Mouse (Mus musculus): ENCODE measurements around the gene Ifitm1.
"Not testable (repeated sequence)": the region's sequence is repeated elsewhere in the genome, so short reads cannot be mapped to it uniquely, and the experiment has no call there.

Gene Ifitm1

DNA sequence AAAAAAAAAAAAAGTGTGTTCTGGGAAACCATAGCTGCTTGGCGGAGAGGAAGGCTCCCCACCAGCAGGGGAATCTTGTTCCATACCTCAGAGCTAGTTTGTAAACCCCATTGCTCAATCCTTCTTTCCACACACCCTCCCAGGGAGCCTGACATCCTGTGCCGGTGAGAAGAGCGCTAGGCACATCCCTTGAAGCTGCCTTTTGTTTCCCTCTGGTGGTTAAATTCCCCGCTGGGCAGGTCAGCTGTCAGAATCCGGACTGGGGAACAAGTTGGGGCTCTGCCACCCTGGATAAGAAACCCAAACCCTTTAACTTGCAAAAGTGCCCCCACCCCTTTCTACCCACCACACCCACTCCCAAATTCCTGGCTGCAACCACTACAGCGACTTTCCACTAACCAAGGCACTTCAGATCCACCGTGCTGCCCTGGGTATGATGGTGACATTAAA is 41.3 kb downstream of the Ifitm1 start:
- intact Hi-C loops (cut with DNase I), result loop anchor here (5.0 kb wide), 3 partner anchors 36 to 101 kb away; partner anchors contain the start of genes Gm45717 and Ifitm2

- intact Hi-C loops (cut with DNase I), result loop anchor here (1.0 to 5.0 kb wide), 4 partner anchors 37 to 102 kb away; partner anchors contain the start of genes Gm45717 and Ifitm2
Observed at GRCm38 (mm10) chr7:141008938-141009660, 42.1 kb downstream of the Ifitm1 start.

DNA sequence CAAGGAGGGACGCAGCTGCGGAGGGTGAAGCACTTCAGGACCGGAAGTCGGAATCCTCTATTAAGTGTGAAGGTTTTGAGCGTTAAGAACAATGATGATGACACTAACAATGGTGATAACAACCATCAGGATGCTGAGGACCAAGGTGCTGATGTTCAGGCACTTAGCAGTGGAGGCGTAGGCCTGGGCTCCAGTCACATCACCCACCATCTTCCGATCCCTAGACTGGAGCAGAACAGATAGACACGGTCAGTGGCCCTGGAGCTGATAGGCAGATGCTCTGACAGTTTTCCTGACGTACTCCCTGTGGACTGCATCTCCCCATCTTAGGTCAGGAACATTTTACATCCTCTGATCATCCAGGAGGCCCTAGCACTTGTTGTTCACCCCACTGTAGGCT is 42.6 kb downstream of the Ifitm1 start:
- intact Hi-C loops (cut with DNase I), result loop anchor here (1.0 to 5.0 kb wide), 4 partner anchors 37 to 102 kb away; partner anchors contain the start of genes Gm45717 and Ifitm2

- intact Hi-C loops (cut with DNase I), result no loop called here
Observed at GRCm38 (mm10) chr7:141010593-141010992, 43.6 kb downstream of the Ifitm1 start, which contains the start of gene Ifitm3. Gene Ifitm3 (minus strand): TSS chr7:141010770.

- intact Hi-C loops (cut with DNase I), result no loop called here
Observed at GRCm38 (mm10) chr7:141011238-141011770, 44.3 kb downstream of the Ifitm1 start.

DNA sequence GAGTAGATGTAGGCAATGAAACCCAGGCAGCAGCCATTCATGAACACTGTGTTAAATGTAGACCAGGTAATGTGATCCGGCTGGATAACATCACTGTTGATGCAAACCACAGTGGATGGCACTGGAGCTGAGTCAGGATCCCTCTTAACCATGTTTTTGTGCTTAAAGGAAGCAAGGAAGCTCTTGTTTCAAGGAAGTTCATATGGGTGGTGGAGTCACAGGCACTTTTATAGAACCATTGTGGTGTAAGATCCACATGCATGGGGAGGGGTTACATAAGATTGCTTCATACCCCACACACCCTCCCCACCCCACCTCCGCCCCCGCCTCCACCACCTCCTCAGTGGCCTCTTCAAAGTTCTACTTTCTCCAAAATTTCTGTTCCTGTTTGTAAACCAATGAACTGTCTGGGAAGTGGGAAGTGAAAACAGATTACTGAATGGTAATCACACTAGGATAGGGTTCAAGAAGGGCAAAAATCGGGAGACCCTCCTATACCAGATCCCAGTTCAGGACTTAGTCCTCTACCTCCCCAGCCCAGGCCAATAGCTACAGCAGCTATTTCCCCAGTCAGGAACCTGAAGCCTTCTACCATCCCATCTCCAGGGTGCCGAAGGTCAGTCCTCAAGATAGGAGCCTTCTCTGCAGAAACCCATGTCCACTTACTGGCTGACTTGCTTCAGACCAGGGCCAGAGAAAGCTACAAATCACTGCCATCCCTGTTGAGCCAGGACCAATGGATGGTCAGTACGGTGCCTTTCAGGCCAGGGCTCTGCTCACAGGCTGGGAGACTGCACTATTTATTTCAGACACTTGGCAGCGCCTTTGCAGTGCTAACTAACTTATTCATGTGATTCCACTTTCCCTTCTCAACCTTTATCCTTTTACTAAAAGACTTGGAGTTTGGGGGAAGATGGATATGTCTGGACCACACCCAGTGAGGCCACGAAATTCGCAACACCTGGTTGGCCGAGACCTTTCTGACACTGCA is 50.0 kb downstream of the Ifitm1 start:
- intact Hi-C loops (cut with DNase I), result no loop called here

- intact Hi-C loops (cut with DNase I), result not testable (repeated sequence)
Observed at GRCm38 (mm10) chr7:141017824-141018223, 50.8 kb downstream of the Ifitm1 start, which contains the start of gene Ifitm6. Gene Ifitm6 (minus strand): TSS chr7:141017924.

- intact Hi-C loops (cut with DNase I), result no loop called here
Observed at GRCm38 (mm10) chr7:141019028-141019427, 52.0 kb downstream of the Ifitm1 start.

Measured in adrenal gland (tissue).